Mouse (Mus musculus) heart, adult 8-10 months (tissue): ENCODE measurements around the gene Lasp1. TPM values are rescaled to one million over a fixed set of nuclear protein-coding genes. Genes with fewer than 3 reads are reported as not detected.

Source experiments
- DNase-seq: peaks from one replicate; pipeline ENCODE4 v3.0.0; 2022; ENCODE audit warnings: low spot score
- total RNA-seq, 4 experiments: library from RNA; stranded (reverse); gene quantifications; 2 replicates each; pipeline ENCODE4 v1.2.4; 2022

Lasp1 gene
- total RNA-seq, 4 experiments from 2014 or later: 20.1 to 32.0 (median 25.8) TPM

DNA sequence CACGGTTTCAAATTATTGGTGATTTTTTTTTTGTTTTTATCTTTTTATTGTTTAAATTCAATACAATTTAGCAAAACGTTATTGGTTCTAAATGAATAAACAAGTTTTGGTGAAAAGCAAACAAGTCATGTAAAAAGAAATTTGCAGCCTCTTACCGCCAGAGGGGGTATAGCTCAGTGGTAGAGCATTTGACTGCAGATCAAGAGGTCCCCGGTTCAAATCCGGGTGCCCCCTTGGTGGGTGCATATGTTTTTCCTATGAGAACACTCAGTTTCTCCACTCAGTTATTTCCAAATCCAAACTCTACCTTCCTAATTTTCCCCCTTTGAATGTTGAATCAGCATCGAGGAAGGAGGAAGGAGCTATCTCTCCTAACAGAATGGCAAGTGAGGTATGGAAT lies 1.9 kb upstream of the Lasp1 start:
- DNase-seq: peak; percentile 85

DNA sequence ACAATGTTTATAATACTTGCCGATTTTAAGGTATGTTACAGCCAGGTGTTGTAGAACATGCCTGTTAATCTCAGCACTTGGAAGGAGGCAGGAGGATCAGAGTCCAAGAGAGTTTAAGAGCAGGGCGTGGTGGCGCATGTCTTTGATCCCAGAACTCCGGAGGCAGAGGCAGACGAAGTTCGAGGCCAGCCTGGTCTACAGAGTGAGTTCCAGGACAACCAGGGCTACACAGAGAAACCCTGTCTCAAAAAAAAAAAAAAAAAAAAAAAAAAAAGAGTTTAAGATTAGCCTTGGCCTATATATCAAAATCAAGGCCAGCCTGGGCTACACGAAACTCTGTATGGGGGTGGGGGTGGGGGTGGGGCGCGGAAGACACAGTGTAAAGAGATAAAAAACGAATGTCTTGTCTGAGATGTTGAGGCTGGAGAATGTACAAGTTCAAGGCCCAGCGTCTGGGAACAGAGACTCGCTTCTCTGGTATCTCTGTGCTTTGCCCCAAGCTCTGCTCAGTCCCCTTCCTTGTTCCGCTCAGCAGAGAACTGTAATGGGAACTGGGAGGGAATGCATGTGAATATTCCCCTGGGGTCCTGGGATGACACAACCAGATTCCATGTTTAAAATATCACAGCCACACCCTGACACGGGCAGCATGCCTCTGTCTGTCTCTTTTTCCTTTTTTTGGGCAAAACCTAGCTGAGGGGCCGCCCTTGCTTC lies 1.3 kb upstream of the Lasp1 start:
- DNase-seq: no peak

GRCm38 (mm10) chr11:97798083-97798435 lies 741 bp upstream of the Lasp1 start:
- DNase-seq: no peak

GRCm38 (mm10) chr11:97799146-97799993 lies 570 bp downstream of the Lasp1 start:
- peak; percentile 89 for DNase-seq

- no peak for DNase-seq
Measured at GRCm38 (mm10) chr11:97799994-97800690, 1.3 kb downstream of the Lasp1 start.

DNA sequence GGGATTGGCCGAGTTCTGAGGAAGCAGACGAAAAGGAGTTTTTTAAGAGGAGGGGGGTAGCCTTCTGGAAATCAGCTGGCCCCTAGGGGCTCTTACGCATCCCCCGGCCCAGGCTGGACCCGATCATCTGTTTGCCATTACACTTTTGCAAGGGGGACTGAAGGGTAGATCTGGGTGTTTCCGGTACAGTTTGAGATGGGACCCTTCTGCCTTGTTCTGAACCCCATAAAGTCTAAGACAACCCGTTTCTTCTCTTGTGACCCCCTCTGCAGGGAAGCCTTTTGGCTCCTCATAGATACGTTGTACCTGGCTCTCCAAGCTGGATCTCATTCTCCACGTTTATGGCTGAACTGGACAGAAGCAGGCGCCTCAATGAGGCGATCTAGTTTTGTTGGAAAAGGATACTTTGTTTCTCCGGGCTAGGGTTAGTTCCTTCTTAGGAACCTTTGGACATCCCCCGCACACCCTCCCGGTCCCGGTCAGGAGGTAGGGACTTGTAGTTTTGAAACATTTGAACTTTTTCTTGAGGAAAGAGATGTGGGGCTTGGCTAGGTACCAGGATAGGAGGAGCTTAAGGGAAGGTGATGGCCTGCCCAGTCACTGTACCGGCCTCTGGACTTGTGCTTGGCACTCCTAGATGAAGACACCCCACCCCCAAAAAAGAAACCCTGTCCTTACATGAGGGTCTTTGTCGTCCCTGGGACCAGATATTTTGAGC lies 2.0 kb downstream of the Lasp1 start:
- DNase-seq: no peak

- DNase-seq: no peak
Measured at GRCm38 (mm10) chr11:97801409-97802193, 2.8 kb downstream of the Lasp1 start.

DNA sequence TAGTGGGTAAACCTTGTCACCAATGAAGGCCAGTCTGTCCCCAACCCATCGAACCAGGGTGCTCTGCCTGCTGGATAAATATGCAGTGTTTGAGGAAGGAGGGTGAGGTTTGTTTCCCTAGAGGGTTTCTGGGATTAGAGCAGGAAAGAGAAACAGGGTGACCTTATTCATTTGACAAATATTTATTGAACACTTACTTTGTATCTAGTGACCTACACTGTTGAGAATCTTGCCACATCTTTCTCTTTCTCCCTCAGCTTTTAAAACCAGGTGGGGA lies 3.3 kb downstream of the Lasp1 start:
- no peak for DNase-seq

GRCm38 (mm10) chr11:97802495-97802894 lies 3.7 kb downstream of the Lasp1 start:
- no peak for DNase-seq

- DNase-seq: no peak
Measured at GRCm38 (mm10) chr11:97803847-97804246, 5.0 kb downstream of the Lasp1 start.

DNA sequence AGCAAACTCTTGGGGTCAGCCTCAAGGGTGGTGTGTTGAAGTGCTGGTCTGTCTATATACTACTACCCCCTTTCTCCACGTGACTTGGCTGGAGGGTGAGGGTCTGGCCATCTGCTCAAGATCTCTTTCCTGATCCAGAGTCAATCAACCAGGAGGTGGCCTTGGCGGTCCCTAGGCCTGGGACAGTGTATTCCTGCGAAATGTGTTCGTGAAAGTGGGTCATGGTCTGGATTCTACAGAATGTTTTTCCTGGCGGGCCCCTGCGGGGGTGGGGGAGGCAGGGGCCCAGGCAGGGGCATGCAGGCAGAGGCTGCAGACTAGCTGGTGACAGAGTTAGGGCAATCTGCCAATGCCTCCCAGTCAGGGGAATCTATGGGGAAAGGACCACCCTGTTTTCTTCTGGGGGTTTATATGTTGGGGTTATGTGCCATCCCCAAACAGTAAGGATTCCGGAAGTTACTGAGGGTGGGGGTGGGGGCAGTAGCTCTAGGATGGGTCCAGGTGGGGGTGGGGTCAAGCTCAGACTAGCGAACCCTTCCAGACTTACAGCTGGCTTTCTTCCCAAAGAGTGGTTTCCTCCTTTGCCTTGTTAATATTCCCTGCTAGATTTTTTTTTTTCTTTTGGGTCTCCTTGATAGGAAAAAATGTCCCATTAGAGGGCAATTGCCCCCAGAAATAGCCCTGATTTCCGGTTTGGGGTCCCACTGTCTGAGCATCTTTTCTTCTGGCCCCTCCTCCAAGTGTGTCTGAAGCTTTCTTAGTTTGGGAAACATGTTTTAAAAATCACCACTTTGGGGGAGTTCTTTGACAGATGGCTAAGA lies 6.3 kb downstream of the Lasp1 start:
- DNase-seq: no peak

DNA sequence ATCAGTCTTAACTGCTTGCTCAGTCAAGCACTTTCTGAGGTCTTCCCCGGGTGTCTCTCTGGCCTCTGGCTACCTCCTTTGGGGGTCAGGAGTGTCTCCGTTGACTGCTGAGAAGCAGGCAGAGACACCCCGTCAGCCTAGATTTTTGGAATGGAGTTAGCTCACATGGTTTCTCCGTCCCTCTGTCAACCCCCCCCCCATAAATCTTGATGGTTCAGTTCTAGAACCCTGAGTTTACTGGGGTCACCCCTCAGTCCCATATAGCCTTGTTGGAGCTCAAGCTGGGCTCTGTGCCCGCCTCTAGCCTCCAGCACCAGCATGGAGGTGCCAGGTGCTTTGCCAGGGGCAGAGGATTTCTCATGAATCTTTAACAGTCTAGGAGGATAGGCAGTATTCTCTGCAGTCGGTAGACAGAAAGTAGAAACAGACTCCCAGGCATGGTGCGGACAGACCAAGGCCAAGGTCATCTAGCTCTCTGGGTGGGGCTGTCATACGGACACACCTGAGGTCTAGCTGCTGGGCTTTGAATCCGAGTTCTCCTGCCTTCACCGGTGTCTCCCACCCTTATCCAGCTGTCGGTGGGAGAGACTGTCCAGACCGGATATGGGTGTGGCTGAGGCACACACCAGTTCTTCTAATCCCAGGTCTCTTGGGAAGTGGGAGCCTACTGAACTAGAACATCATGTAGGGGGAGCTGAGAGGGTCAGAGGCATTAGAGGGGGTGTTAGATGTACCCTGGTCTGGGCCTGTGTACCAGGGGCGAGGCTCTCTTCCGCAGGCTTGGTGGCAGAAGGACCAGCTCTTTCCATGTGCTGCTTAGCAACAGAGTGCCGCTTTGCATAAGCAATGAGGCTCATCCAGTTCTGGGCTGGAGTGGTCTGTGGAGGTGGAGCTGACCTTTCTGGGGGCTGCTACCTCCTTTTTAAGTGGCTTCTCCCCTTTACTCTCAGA lies 7.1 kb downstream of the Lasp1 start:
- no peak for DNase-seq

DNA sequence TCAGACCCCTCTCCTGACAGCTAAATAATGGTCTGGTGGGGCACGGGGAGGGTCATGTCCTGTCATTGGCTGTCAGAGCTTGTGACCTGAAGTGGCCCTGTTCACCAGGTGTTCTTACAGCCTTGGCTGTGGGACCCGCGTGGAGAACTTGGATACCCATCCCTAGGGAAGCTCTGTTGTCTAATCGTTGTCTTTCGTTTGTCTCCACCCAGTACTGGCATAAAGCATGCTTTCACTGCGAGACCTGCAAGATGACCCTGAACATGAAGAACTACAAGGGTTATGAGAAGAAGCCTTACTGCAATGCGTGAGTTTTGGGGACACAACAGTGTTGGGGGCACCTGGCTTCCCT lies 7.8 kb downstream of the Lasp1 start:
- DNase-seq: no peak

GRCm38 (mm10) chr11:97807626-97808025 lies 8.8 kb downstream of the Lasp1 start:
- no peak for DNase-seq

- no peak for DNase-seq
Measured at GRCm38 (mm10) chr11:97808093-97808492, 9.3 kb downstream of the Lasp1 start.

DNA sequence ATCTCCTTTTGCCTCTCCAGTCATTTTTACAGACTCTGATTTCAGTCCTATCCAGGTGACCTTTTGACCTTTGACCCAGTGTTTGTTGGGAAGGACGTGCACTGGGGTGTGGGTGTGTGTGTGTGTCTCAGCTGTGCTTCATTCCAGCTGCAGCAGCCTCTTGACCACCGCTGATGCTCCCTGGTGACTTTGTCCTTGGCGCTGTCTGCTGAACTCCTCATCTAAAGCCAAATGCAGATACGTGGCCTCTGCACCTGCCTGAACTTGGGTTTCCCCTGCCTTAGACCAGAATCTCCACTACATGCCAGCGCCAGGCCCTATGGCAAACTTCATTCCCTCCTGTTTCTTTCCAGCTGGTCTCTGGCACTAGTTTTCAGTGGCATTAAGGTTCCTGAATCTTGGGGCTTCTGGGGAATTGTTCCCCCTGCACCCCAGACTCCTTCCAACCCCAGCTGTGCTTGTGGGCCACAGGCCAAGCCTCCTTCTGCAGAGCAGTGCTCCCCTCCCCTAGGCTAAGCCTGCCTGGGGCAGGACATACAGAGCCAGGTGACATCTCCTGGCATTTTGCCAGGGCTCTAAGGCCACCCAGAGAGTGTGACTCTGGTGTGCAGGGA lies 9.9 kb downstream of the Lasp1 start:
- no peak for DNase-seq

- no peak for DNase-seq
Measured at GRCm38 (mm10) chr11:97809235-97810121, 10.7 kb downstream of the Lasp1 start.

- DNase-seq: no peak
Measured at GRCm38 (mm10) chr11:97810356-97810755, 11.6 kb downstream of the Lasp1 start.
